Mouse (Mus musculus): ENCODE measurements around the gene Otulinl.

DNA sequence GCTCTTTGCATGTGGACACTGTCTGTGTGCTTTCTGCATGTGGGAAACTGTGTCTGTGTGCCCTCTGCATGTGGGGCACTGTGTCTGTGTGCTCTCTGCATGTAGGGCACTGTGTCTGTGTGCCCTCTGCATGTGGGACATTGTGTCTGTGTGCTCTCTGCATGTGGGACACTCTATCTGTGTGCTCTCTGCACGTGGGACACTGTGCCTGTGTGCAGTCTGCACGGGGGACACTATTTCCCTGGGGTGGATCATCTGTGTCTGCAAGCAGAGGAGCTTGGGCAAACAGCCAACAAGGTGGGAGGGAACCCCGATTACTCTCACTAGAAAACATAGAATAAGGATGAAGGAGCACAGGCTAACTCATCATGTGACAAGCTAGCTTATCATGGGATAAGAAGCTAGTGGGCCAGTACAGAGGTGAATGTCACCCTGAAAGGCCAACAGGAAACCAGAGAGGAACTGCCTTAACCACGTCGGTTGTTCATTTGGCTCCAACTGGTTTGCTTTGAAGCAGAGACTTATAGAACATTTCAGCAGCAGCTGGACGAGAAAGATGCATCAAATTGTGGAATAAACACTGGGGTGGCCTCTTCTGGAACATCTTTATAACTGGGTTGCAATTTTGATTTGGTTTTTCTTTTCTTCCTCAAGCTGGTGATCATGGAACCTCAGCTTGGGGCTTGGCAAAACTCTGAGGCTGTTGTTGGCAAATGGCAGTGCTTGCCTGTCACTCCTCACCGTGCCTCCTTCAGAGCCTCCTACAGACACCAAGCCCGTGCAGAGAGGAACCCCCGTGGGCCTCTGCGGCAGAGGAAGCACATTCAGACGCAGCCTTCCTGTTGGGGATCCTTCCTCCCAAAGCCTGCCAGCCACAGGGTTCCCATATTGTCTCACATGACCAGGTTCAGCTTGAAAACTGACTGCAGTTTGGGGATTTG is 20.9 kb upstream of the Otulinl start:
- TF ChIP-seq CTCF (IDR thresholded peaks at IDR 0.05) (no peak), EP300 (IDR thresholded peaks at IDR 0.05) (no peak)
